Mouse (Mus musculus) lung, embryonic 15.5 days (tissue): ENCODE data around the gene Qpct. TPM values are rescaled to one million over a fixed set of nuclear protein-coding genes. Genes with fewer than 3 reads are reported as not detected.

Experiments used
- ATAC-seq: fragments of 200-750 bp; cut with Nextera tagmentation; 2 replicates; pipeline ENCODE4 v1.8.0; 2017; ENCODE audit warnings: moderate number of reproducible peaks, borderline replicate concordance; ENCODE audit not compliant: low FRiP score, low TSS enrichment; ENCODE audit errors: extremely low read depth
- H3K27ac ChIP-seq: fragments of 300-500 bp; sonication (generic); 2 replicates; pipeline ENCODE4 v1.5.1; 2015; ENCODE audit warnings: moderate library complexity, mild to moderate bottlenecking, inconsistent platforms
- H3K27me3 ChIP-seq: fragments of 300-500 bp; sonication (generic); 2 replicates; pipeline ENCODE4 v1.6.1; 2015; ENCODE audit warnings: inconsistent platforms
- H3K36me3 ChIP-seq: fragments of 300-500 bp; sonication (generic); 2 replicates; pipeline ENCODE4 v1.6.1; 2015; ENCODE audit warnings: inconsistent platforms
- H3K4me1 ChIP-seq: fragments of 300-500 bp; sonication (generic); 2 replicates; pipeline ENCODE4 v1.6.1; 2015; ENCODE audit warnings: inconsistent platforms
- H3K4me2 ChIP-seq: fragments of 300-500 bp; sonication (generic); 2 replicates; pipeline ENCODE4 v1.6.1; 2015; ENCODE audit warnings: inconsistent platforms, mild to moderate bottlenecking, moderate library complexity
- H3K4me3 ChIP-seq: fragments of 300-500 bp; sonication (generic); 2 replicates; pipeline ENCODE4 v1.5.1; 2015; ENCODE audit warnings: mild to moderate bottlenecking, inconsistent platforms
- H3K9ac ChIP-seq: fragments of 300-500 bp; sonication (generic); 2 replicates; pipeline ENCODE4 v1.6.1; 2015; ENCODE audit warnings: inconsistent platforms
- H3K9me3 ChIP-seq: fragments of 300-500 bp; sonication (generic); 2 replicates; pipeline ENCODE4 v1.6.1; 2016; ENCODE audit warnings: inconsistent platforms
- WGBS: fragments of 180-500 bp; shearing (Covaris S2); methylation state at CpG from one replicate; pipeline ENCODE4 v1.1.7; 2015; 5-methylcytosine and 5-hydroxymethylcytosine counted together
- polyA plus RNA-seq: library from polyadenylated mRNA; unstranded; fragments of >200 nt; fragmentation: Nextera tagmentation; extraction: Ambion mirVana; gene quantifications from 2 replicates; pipeline ENCODE4 v1.2.1, GENCODE M21; 2015

Qpct gene
- polyA plus RNA-seq, 1 experiment from 2014 or later, result 18.2 TPM

- H3K9me3 ChIP-seq, result no peaks in the 10 kb centered on the region
- no peaks in the 10 kb centered on the region for H3K27me3 ChIP-seq
- H3K4me2 ChIP-seq, result no peak overlapping the region
- no peak overlapping the region for H3K9ac ChIP-seq
- no peaks in the 10 kb centered on the region for H3K36me3 ChIP-seq
- no peak overlapping the region for H3K4me3 ChIP-seq
- H3K27ac ChIP-seq, result no peak overlapping the region
- H3K4me1 ChIP-seq, result no peaks in the 10 kb centered on the region
- WGBS, result 83% methylated on average over 5 of the region's 5 CpGs
- no peak for ATAC-seq
Observed at GRCm38 (mm10) chr17:79031569-79031968, 20.1 kb upstream of the Qpct start.

- Histone ChIP-seq H3K9me3 (no peaks in the 10 kb centered on the region), H3K4me2 (no peak overlapping the region), H3K4me1 (no peaks in the 10 kb centered on the region), H3K36me3 (no peaks in the 10 kb centered on the region), H3K27me3 (no peaks in the 10 kb centered on the region), H3K9ac (no peak overlapping the region), H3K27ac (no peak overlapping the region), H3K4me3 (no peak overlapping the region)
- 67% methylated on average over 4 of the region's 4 CpGs for WGBS
- no peak for ATAC-seq
Observed at GRCm38 (mm10) chr17:79032782-79033181, 18.9 kb upstream of the Qpct start.

- no peak for ATAC-seq
Observed at GRCm38 (mm10) chr17:79039660-79040059, 12.0 kb upstream of the Qpct start.

GRCm38 (mm10) chr17:79043705-79044104 lies 8.0 kb upstream of the Qpct start:
- H3K27ac ChIP-seq, result no peak overlapping the region
- 0 out of 2 replicates have a peak, but pooled peaks cover 4% of the 10 kb centered on the region for H3K27me3 ChIP-seq
- H3K4me2 ChIP-seq, result no peak overlapping the region
- H3K4me3 ChIP-seq, result no peak overlapping the region
- H3K4me1 ChIP-seq, result no peaks in the 10 kb centered on the region
- H3K9ac ChIP-seq, result no peak overlapping the region
- H3K36me3 ChIP-seq, result no peaks in the 10 kb centered on the region
- no peak for ATAC-seq
- no peaks in the 10 kb centered on the region for H3K9me3 ChIP-seq
- WGBS, result 85% methylated on average over 2 of the region's 2 CpGs

More at GRCm38 (mm10) chr17:79039660-79040059, 12.0 kb upstream of the Qpct start:
- Histone ChIP-seq H3K27me3 (0 out of 2 replicates have a peak, but pooled peaks cover 4% of the 10 kb centered on the region), H3K36me3 (no peaks in the 10 kb centered on the region), H3K9ac (no peak overlapping the region), H3K9me3 (no peaks in the 10 kb centered on the region), H3K4me1 (no peaks in the 10 kb centered on the region), H3K4me2 (no peak overlapping the region), H3K27ac (no peak overlapping the region), H3K4me3 (no peak overlapping the region)

GRCm38 (mm10) chr17:79052088-79052812 lies 544 bp downstream of the Qpct start:
- under 1% methylated on average over 45 of the region's 45 CpGs for WGBS
- Histone ChIP-seq H3K9me3 (no peaks in the 10 kb centered on the region), H3K36me3 (no peaks in the 10 kb centered on the region), H3K4me3 (peak overlapping the region; percentile 55), H3K4me2 (peak overlapping the region; percentile 99), H3K27me3 (0 out of 2 replicates have a peak, but pooled peaks cover 9% of the 10 kb centered on the region), H3K27ac (peak overlapping the region; percentile 35; the same call in 1 of the 2 replicates), H3K9ac (peak overlapping the region; percentile 42), H3K4me1 (peaks cover 10% of the 10 kb centered on the region)
- ATAC-seq, result peak; percentile 84

GRCm38 (mm10) chr17:79058271-79058670 lies 6.6 kb downstream of the Qpct start:
- H3K4me2 ChIP-seq, result no peak overlapping the region
- no peaks in the 10 kb centered on the region for H3K36me3 ChIP-seq
- H3K4me3 ChIP-seq, result no peak overlapping the region
- no peak for ATAC-seq
- no peak overlapping the region for H3K9ac ChIP-seq
- no peak overlapping the region for H3K27ac ChIP-seq
- peaks cover 3% of the 10 kb centered on the region; the same call in 1 of the 2 replicates for H3K4me1 ChIP-seq
- H3K9me3 ChIP-seq, result no peaks in the 10 kb centered on the region
- 0 out of 2 replicates have a peak, but pooled peaks cover 5% of the 10 kb centered on the region for H3K27me3 ChIP-seq
- 60% methylated on average over 6 of the region's 6 CpGs for WGBS

- Histone ChIP-seq H3K4me1 (peaks cover 3% of the 10 kb centered on the region; the same call in 1 of the 2 replicates), H3K27ac (no peak overlapping the region), H3K36me3 (no peaks in the 10 kb centered on the region), H3K9ac (no peak overlapping the region), H3K4me3 (no peak overlapping the region), H3K27me3 (no peaks in the 10 kb centered on the region), H3K9me3 (no peaks in the 10 kb centered on the region), H3K4me2 (no peak overlapping the region)
- WGBS, result 68% methylated on average over 5 of the region's 5 CpGs
- no peak for ATAC-seq
Observed at GRCm38 (mm10) chr17:79060221-79060620, 8.5 kb downstream of the Qpct start.

- Histone ChIP-seq H3K27me3 (no peaks in the 10 kb centered on the region), H3K27ac (no peak overlapping the region), H3K9ac (no peak overlapping the region), H3K4me3 (no peak overlapping the region), H3K4me2 (no peak overlapping the region), H3K9me3 (no peaks in the 10 kb centered on the region), H3K36me3 (no peaks in the 10 kb centered on the region), H3K4me1 (no peaks in the 10 kb centered on the region)
- no peak for ATAC-seq
- 52% methylated on average over 1 of the region's 1 CpGs for WGBS
Observed at GRCm38 (mm10) chr17:79064250-79064649, 12.5 kb downstream of the Qpct start.

GRCm38 (mm10) chr17:79068581-79068980 lies 16.9 kb downstream of the Qpct start:
- no peak for ATAC-seq
- Histone ChIP-seq H3K4me3 (no peak overlapping the region), H3K36me3 (no peaks in the 10 kb centered on the region), H3K4me1 (no peaks in the 10 kb centered on the region), H3K4me2 (no peak overlapping the region), H3K9ac (no peak overlapping the region), H3K9me3 (no peaks in the 10 kb centered on the region), H3K27ac (no peak overlapping the region), H3K27me3 (no peaks in the 10 kb centered on the region)
- WGBS, result 59% methylated on average over 7 of the region's 7 CpGs

- Histone ChIP-seq H3K27me3 (no peaks in the 10 kb centered on the region), H3K4me1 (no peaks in the 10 kb centered on the region), H3K4me3 (no peak overlapping the region), H3K9me3 (no peaks in the 10 kb centered on the region), H3K9ac (no peak overlapping the region), H3K4me2 (no peak overlapping the region), H3K27ac (no peak overlapping the region), H3K36me3 (no peaks in the 10 kb centered on the region)
- ATAC-seq, result no peak; the same call in 1 of the 2 replicates
- WGBS, result 50% methylated on average over 4 of the region's 4 CpGs
Observed at GRCm38 (mm10) chr17:79069019-79069418, 17.3 kb downstream of the Qpct start.

GRCm38 (mm10) chr17:79069766-79070480 lies 18.2 kb downstream of the Qpct start:
- Histone ChIP-seq H3K4me3 (no peak overlapping the region), H3K27me3 (no peaks in the 10 kb centered on the region), H3K27ac (no peak overlapping the region), H3K9me3 (no peaks in the 10 kb centered on the region), H3K36me3 (no peaks in the 10 kb centered on the region), H3K4me2 (no peak overlapping the region), H3K4me1 (no peaks in the 10 kb centered on the region), H3K9ac (no peak overlapping the region)
- WGBS, result 71% methylated on average over 14 of the region's 14 CpGs
- no peak for ATAC-seq

GRCm38 (mm10) chr17:79071951-79072350 lies 20.2 kb downstream of the Qpct start:
- no peaks in the 10 kb centered on the region for H3K9me3 ChIP-seq
- H3K27me3 ChIP-seq, result no peaks in the 10 kb centered on the region
- H3K27ac ChIP-seq, result no peak overlapping the region
- H3K4me3 ChIP-seq, result no peak overlapping the region
- H3K9ac ChIP-seq, result no peak overlapping the region
- H3K4me1 ChIP-seq, result peaks cover 3% of the 10 kb centered on the region; the same call in 1 of the 2 replicates
- ATAC-seq, result no peak
- no peak overlapping the region for H3K4me2 ChIP-seq
- WGBS, result 86% methylated on average over 11 of the region's 11 CpGs
- H3K36me3 ChIP-seq, result no peaks in the 10 kb centered on the region
